Mouse (Mus musculus) liver, embryonic 14.5 days (tissue): ENCODE measurements around the gene Muc4.
A peak's percentile ranks its signal among the peaks of the same experiment; 100 is the strongest.

Experiments used
- CTCF ChIP-seq: IDR thresholded peaks from 2 replicates; pipeline ENCODE4 v1.5.1; 2016; ENCODE audit warnings: antibody characterized with exemption, low read depth, control low read depth
- EP300 ChIP-seq: IDR thresholded peaks from 2 replicates; pipeline ENCODE4 v1.6.1; 2016; ENCODE audit warnings: antibody characterized with exemption, low read depth

DNA sequence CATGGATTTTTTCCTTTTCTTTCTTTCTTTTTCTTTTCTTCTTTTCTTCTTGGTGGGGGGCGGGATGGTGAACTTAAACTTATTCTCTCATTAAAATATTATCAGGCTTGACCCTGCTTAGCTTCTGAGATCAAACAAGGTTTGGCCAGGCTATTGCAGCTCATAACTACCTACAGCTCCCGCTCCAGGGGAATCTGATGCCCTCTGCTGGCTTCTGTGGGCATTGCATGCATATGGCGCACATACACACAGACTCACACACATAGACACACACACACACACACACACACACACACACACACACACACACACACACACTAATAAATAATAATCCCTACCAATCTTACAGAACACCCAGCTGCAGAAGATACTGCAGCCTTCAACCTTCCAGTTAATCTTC is 30.1 kb upstream of the Muc4 start:
- TF ChIP-seq CTCF, result peak; percentile 64
- TF ChIP-seq EP300, result no peak
